Mouse (Mus musculus): ENCODE measurements around the gene Gm43951.

DNA sequence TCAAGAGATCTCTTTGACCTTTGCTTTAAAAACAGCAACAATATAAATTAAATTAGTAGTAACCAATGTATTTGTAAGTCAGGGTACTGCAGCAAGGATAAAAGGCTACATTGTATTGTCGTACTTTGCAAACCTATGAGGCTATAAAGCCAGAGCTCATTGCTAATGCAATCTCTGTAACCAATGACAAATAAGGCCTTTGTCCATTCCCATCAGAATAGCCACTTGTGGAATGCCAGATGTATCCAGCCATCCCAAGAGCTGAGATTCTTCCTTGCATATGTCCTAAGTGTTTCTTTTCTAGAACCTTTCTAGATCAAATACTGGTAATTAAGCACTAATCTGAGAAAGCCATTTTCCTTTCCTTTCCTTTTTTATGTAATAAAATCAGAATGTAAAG, 15.8 kb downstream of the Gm43951 start:
- TF ChIP-seq POLR2A (IDR thresholded peaks at IDR 0.05; ENCODE audit: insufficient read length, low read depth) (no peak), USF1 (IDR thresholded peaks at IDR 0.05; ENCODE audit: low read depth) (no peak), MAX (IDR thresholded peaks at IDR 0.05; ENCODE audit: low read depth) (no peak), E2F4 (IDR thresholded peaks at IDR 0.05; ENCODE audit: insufficient read depth) (no peak), POLR2AphosphoS2 (IDR thresholded peaks at IDR 0.05; ENCODE audit: insufficient read length, low read depth) (no peak), MYOG (IDR thresholded peaks at IDR 0.05; ENCODE audit: control insufficient read depth in 1 of 3, insufficient read depth in 1 of 3, insufficient read length in 2 of 3, low read depth in 2 of 3) (no peak), TCF12 (IDR thresholded peaks at IDR 0.05; ENCODE audit: insufficient read depth, poor library complexity, severe bottlenecking) (no peak), TCF3 (IDR thresholded peaks at IDR 0.05; ENCODE audit: insufficient read length, low read depth) (no peak), MYOD1 (IDR thresholded peaks at IDR 0.05; ENCODE audit: control insufficient read depth in 1 of 3, insufficient read length in 2 of 3, low read depth in 2 of 3) (no peak), REST (IDR thresholded peaks at IDR 0.05; ENCODE audit: insufficient read depth, insufficient read length) (no peak), CEBPB (IDR thresholded peaks at IDR 0.05; ENCODE audit: insufficient read depth, poor library complexity, severe bottlenecking) (no peak), SRF (IDR thresholded peaks at IDR 0.05; ENCODE audit: control insufficient read depth, insufficient read length, low read depth) (no peak)
